Mouse (Mus musculus) spleen, adult 2 months (tissue): ENCODE data around the gene Ociad2.

Experiments
- CTCF ChIP-seq: fragments of 200-500 bp; IDR thresholded peaks from 2 replicates; pipeline ENCODE4 v1.5.1; 2011; ENCODE audit warnings: mild to moderate bottlenecking, inconsistent platforms; ENCODE audit not compliant: insufficient read depth, insufficient read length, insufficient replicate concordance; ENCODE audit errors: extremely low read depth
- POLR2A ChIP-seq: fragments of 200-500 bp; IDR thresholded peaks from 2 replicates; pipeline ENCODE4 v1.6.1; 2011; ENCODE audit warnings: low read depth, low read length, inconsistent platforms

GRCm38 (mm10) chr5:73273171-73273570 lies 67.7 kb downstream of the Ociad2 start:
- TF ChIP-seq CTCF = no peak
- TF ChIP-seq POLR2A = no peak
